Mouse (Mus musculus) olfactory bulb, adult 2 months (tissue): Measurements from ENCODE around the gene Gnas.

Experiments used
- CTCF ChIP-seq: fragments of 200-500 bp; IDR thresholded peaks from 2 replicates; pipeline ENCODE4 v1.5.1; 2012; ENCODE audit warnings: low read depth, mild to moderate bottlenecking, low read length, moderate library complexity; ENCODE audit not compliant: insufficient read depth
- POLR2A ChIP-seq: fragments of 200-500 bp; IDR thresholded peaks from 2 replicates; pipeline ENCODE4 v1.6.1; 2012; ENCODE audit warnings: mild to moderate bottlenecking, low read depth, low read length, moderate library complexity; ENCODE audit not compliant: insufficient read depth

DNA sequence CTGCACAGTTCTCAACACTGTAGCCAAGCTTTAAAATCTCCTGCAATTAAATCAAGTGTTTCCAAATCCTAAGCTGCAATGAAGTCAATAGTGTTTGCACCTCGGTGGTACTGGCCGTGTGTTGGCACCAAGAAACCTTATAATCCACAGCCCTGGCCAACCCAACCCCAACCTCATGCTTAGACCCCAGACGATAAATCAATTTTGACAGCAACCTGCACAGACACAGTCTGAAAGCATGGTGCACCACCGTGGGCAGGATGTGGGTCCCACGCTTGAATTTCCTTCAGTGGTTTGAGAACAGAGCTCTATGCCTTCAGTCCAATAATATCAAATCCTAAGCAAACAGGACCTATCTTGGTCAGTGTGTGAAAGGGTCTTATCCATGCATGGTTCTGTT lies 41.7 kb upstream of the Gnas start:
- TF ChIP-seq CTCF, result no peak
- TF ChIP-seq POLR2A, result no peak
